Mouse (Mus musculus) ES-Bruce4 (cell line): Measurements from ENCODE around the gene Olfr1378. TPM values are rescaled to one million over a fixed set of nuclear protein-coding genes. Genes with fewer than 3 reads are reported as not detected.

Experiments used
- H3K27ac ChIP-seq: 2 replicates; pipeline ENCODE4 v1.5.1; 2012; ENCODE audit warnings: low read length, inconsistent platforms; ENCODE audit not compliant: insufficient read depth
- H3K27me3 ChIP-seq: 2 replicates; pipeline ENCODE4 v1.6.1; 2012; ENCODE audit warnings: mild to moderate bottlenecking, low read length, inconsistent platforms; ENCODE audit not compliant: control insufficient read depth, poor library complexity, insufficient read depth, severe bottlenecking
- H3K36me3 ChIP-seq: 2 replicates; pipeline ENCODE4 v1.6.1; 2012; ENCODE audit warnings: inconsistent platforms, mild to moderate bottlenecking, low read length, moderate library complexity; ENCODE audit not compliant: control insufficient read depth, poor library complexity, insufficient read depth, severe bottlenecking
- H3K4me1 ChIP-seq: one replicate; pipeline ENCODE4 v1.8.1; 2011; ENCODE audit warnings: low read length; ENCODE audit not compliant: control insufficient read depth, insufficient read depth
- H3K4me3 ChIP-seq: 2 replicates; pipeline ENCODE4 v1.5.1; 2011; ENCODE audit warnings: low read depth, mild to moderate bottlenecking, low read length
- H3K9ac ChIP-seq: 2 replicates; pipeline ENCODE4 v1.6.1; 2012; ENCODE audit warnings: low read depth, mild to moderate bottlenecking, inconsistent platforms; ENCODE audit not compliant: poor library complexity, severe bottlenecking
- H3K9me3 ChIP-seq: replicated peaks from 2 replicates; pipeline ENCODE4 v1.6.1; 2012; ENCODE audit warnings: mild to moderate bottlenecking, low read length, inconsistent platforms; ENCODE audit not compliant: control insufficient read depth, poor library complexity, insufficient read depth, severe bottlenecking
- CTCF ChIP-seq: IDR thresholded peaks from one replicate; pipeline ENCODE4 v1.8.1; 2011; ENCODE audit warnings: low read depth, low read length
- EP300 ChIP-seq: IDR thresholded peaks from 2 replicates; pipeline ENCODE4 v1.6.1; 2011; ENCODE audit warnings: low read depth, low read length; ENCODE audit not compliant: insufficient read depth
- POLR2A ChIP-seq: IDR thresholded peaks from one replicate; pipeline ENCODE4 v1.8.1; 2011; ENCODE audit warnings: low read length; ENCODE audit not compliant: insufficient read depth
- polyA plus RNA-seq: library from polyadenylated mRNA; stranded (reverse); fragments of >200 nt; gene quantifications from 2 replicates; pipeline ENCODE4 v1.2.4, GENCODE M21; 2011; ENCODE audit warnings: low read depth; ENCODE audit not compliant: missing spikeins, insufficient read depth, insufficient read length

Olfr1378 gene
- polyA plus RNA-seq, 1 experiment = not detected

- no peak overlapping the region for H3K27ac ChIP-seq
- no peaks in the 10 kb centered on the region for H3K27me3 ChIP-seq
- no peaks in the 10 kb centered on the region for H3K36me3 ChIP-seq
- no peaks in the 10 kb centered on the region for H3K9me3 ChIP-seq
- H3K4me3 ChIP-seq = no peak overlapping the region
- no peaks in the 10 kb centered on the region for H3K4me1 ChIP-seq
- TF ChIP-seq EP300 = no peak
- TF ChIP-seq CTCF = peak; percentile 28
- no peak for TF ChIP-seq POLR2A
- H3K9ac ChIP-seq = no peak overlapping the region
Observed at GRCm38 (mm10) chr11:50977216-50977615, 10.9 kb downstream of the Olfr1378 start.

DNA sequence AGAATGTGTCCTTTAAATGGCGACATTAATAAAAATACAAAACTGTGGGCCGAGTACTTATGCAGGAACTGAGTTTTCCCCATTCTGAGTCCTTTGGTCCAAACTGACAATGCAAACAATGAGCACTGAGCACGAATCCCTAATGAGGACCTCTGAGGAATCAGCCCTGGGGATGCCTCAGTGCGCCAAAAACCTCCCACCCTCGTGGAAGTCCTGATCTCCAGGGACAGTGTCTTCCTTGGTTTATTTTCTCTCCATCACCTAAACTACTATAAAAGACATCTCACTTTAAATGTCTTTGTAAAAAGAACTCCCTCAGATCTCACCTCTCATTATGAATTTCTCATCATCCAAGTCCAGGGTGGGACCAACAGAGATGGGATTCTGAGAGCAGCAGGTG lies 15.3 kb downstream of the Olfr1378 start, which contains the start of gene Olfr1377:
Olfr1377 (plus strand) TSS at position 301 of the 400 bp plus-strand sequence.
- Histone ChIP-seq H3K9me3 (no peaks in the 10 kb centered on the region), H3K9ac (no peak within 1 kb of the TSS), H3K4me3 (no peak within 1 kb of the TSS), H3K27ac (no peak within 1 kb of the TSS), H3K4me1 (no peaks in the 10 kb centered on the region), H3K36me3 (no peaks in the 10 kb centered on the region), H3K27me3 (no peaks in the 10 kb centered on the region)
- no peak for TF ChIP-seq EP300
- no peak for TF ChIP-seq CTCF
- no peak for TF ChIP-seq POLR2A

DNA sequence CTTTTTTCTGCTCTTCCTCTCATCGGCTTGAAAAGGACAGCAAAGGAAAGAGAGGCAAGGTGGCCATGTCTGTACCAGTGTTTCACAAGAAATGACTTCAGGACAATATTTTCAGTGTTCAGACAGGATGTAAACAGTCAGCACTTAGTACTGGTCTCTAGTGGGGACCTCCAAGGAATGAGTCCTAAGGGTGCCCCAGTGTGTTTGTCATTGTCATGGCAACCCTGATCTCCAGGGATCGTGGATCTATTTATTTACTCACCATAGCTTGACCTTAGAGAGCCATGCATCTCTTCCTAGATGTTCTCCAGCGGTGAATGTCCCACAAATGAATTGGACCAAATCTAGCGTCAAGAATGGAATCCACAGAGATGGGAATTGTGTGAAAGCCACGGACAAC lies 37.0 kb downstream of the Olfr1378 start, which contains the start of gene Olfr51:
Olfr51 (plus strand) TSS at position 301 of the 400 bp plus-strand sequence.
- Histone ChIP-seq H3K36me3 (no peaks in the 10 kb centered on the region), H3K27ac (no peak within 1 kb of the TSS), H3K4me1 (no peaks in the 10 kb centered on the region), H3K9me3 (no peaks in the 10 kb centered on the region), H3K9ac (no peak within 1 kb of the TSS), H3K27me3 (no peaks in the 10 kb centered on the region), H3K4me3 (no peak within 1 kb of the TSS)
- TF ChIP-seq CTCF (no peak), POLR2A (no peak), EP300 (no peak)

- no peak for TF ChIP-seq EP300
- no peak for TF ChIP-seq POLR2A
- TF ChIP-seq CTCF = no peak
- Histone ChIP-seq H3K9me3 (no peaks in the 10 kb centered on the region), H3K27me3 (no peaks in the 10 kb centered on the region), H3K36me3 (no peaks in the 10 kb centered on the region), H3K4me1 (no peaks in the 10 kb centered on the region), H3K4me3 (no peak overlapping the region), H3K27ac (no peak overlapping the region), H3K9ac (no peak overlapping the region)
Observed at GRCm38 (mm10) chr11:51011821-51012220, 45.5 kb downstream of the Olfr1378 start.

GRCm38 (mm10) chr11:51013936-51014335 lies 47.6 kb downstream of the Olfr1378 start, which contains the start of gene Olfr54:
Gene Olfr54, plus strand, starts transcription at chr11:51014236.
- no peaks in the 10 kb centered on the region for H3K9me3 ChIP-seq
- no peak for TF ChIP-seq CTCF
- TF ChIP-seq EP300 = no peak
- TF ChIP-seq POLR2A = no peak

GRCm38 (mm10) chr11:51016341-51016740 lies 50.0 kb downstream of the Olfr1378 start:
- Histone ChIP-seq H3K36me3 (no peaks in the 10 kb centered on the region), H3K9ac (no peak overlapping the region), H3K27me3 (no peaks in the 10 kb centered on the region), H3K4me3 (no peak overlapping the region), H3K27ac (no peak overlapping the region), H3K9me3 (no peaks in the 10 kb centered on the region), H3K4me1 (no peaks in the 10 kb centered on the region)
- no peak for TF ChIP-seq EP300
- TF ChIP-seq CTCF = no peak
- no peak for TF ChIP-seq POLR2A

More at GRCm38 (mm10) chr11:51013936-51014335, 47.6 kb downstream of the Olfr1378 start, which contains the start of gene Olfr54:
- H3K27ac ChIP-seq = no peak within 1 kb of the TSS
- H3K4me3 ChIP-seq = no peak within 1 kb of the TSS
- H3K36me3 ChIP-seq = no peaks in the 10 kb centered on the region
- H3K4me1 ChIP-seq = no peaks in the 10 kb centered on the region
- no peak within 1 kb of the TSS for H3K9ac ChIP-seq
- H3K27me3 ChIP-seq = no peaks in the 10 kb centered on the region

Other genes with a start within 250 kb of the Olfr1378 start
- 13.7 and 13.8 TPM in 2 replicates for gene Zfp354c, start 138.8 kb upstream of the Olfr1378 start, polyA plus RNA-seq
- 0.45 and 0.50 TPM in 2 replicates for gene Zfp879, start 125.0 kb upstream of the Olfr1378 start, polyA plus RNA-seq
- 0.25 TPM in 1 of 2 replicates, not detected in the other for gene Grm6, start 115.8 kb upstream of the Olfr1378 start, polyA plus RNA-seq
- gene Zfp454, start 78.9 kb upstream of the Olfr1378 start, polyA plus RNA-seq = 2.1 and 2.3 TPM in 2 replicates
- gene Zfp2, start 50.4 kb upstream of the Olfr1378 start, polyA plus RNA-seq = 16.5 and 16.8 TPM in 2 replicates
- gene Zfp354b, start 34.9 kb upstream of the Olfr1378 start, polyA plus RNA-seq = 0.52 and 1.0 TPM in 2 replicates
- not detected in 2 replicates for gene 4933414I15Rik, start 22.8 kb upstream of the Olfr1378 start, polyA plus RNA-seq
- gene Prop1, start 12.8 kb upstream of the Olfr1378 start, polyA plus RNA-seq = not detected in 2 replicates
- gene Olfr1377, start 15.4 kb downstream of the Olfr1378 start, polyA plus RNA-seq = not detected in 2 replicates
- not detected in 2 replicates for gene Olfr51, start 37.1 kb downstream of the Olfr1378 start, polyA plus RNA-seq
- gene Olfr54, start 47.7 kb downstream of the Olfr1378 start, polyA plus RNA-seq = 0.16 TPM in 1 of 2 replicates, not detected in the other
- not detected in 2 replicates for gene Olfr1375, start 81.6 kb downstream of the Olfr1378 start, polyA plus RNA-seq
- gene Zfp354a, start 92.7 kb downstream of the Olfr1378 start, polyA plus RNA-seq = 3.5 and 3.9 TPM in 2 replicates